Mouse (Mus musculus) embryonic facial prominence, embryonic 13.5 days (tissue): Measurements from ENCODE around the gene Klrg1. TPM values are rescaled to one million over a fixed set of nuclear protein-coding genes. Genes with fewer than 3 reads are reported as not detected.
A peak's percentile ranks its signal among the peaks of the same experiment; 100 is the strongest.

Experiments used
- ATAC-seq: fragments of 200-750 bp; cut with Nextera tagmentation; 2 replicates; pipeline ENCODE4 v1.8.0; 2017; ENCODE audit warnings: low read depth; ENCODE audit not compliant: insufficient number of reproducible peaks, insufficient read depth, low FRiP score, low TSS enrichment
- H3K27ac ChIP-seq: fragments of 300-500 bp; sonication (generic); 2 replicates; pipeline ENCODE4 v1.5.1; 2015; ENCODE audit warnings: moderate library complexity, mild to moderate bottlenecking, inconsistent platforms
- H3K27me3 ChIP-seq: fragments of 300-500 bp; sonication (generic); 2 replicates; pipeline ENCODE4 v1.6.1; 2015; ENCODE audit warnings: mild to moderate bottlenecking, inconsistent platforms
- H3K36me3 ChIP-seq: fragments of 300-500 bp; sonication (generic); 2 replicates; pipeline ENCODE4 v1.6.1; 2015; ENCODE audit warnings: mild to moderate bottlenecking, inconsistent platforms
- H3K4me1 ChIP-seq: fragments of 300-500 bp; sonication (generic); 2 replicates; pipeline ENCODE4 v1.6.1; 2015; ENCODE audit warnings: inconsistent platforms
- H3K4me2 ChIP-seq: fragments of 300-500 bp; sonication (generic); 2 replicates; pipeline ENCODE4 v1.6.1; 2015; ENCODE audit warnings: moderate library complexity, mild to moderate bottlenecking, inconsistent platforms
- H3K4me3 ChIP-seq: fragments of 300-500 bp; sonication (generic); 2 replicates; pipeline ENCODE4 v1.5.1; 2015; ENCODE audit warnings: mild to moderate bottlenecking, inconsistent platforms
- H3K9ac ChIP-seq: fragments of 300-500 bp; sonication (generic); 2 replicates; pipeline ENCODE4 v1.6.1; 2015; ENCODE audit warnings: mild to moderate bottlenecking, inconsistent platforms
- H3K9me3 ChIP-seq: fragments of 300-500 bp; sonication (generic); 2 replicates; pipeline ENCODE4 v1.6.1; 2016; ENCODE audit warnings: inconsistent platforms
- WGBS: fragments of 180-500 bp; shearing (Covaris S2); methylation state at CpG from one replicate; pipeline ENCODE4 v1.1.7; 2015; ENCODE audit warnings: mixed read lengths; 5-methylcytosine and 5-hydroxymethylcytosine counted together
- polyA plus RNA-seq: library from polyadenylated mRNA; unstranded; fragments of >200 nt; fragmentation: Nextera tagmentation; extraction: Ambion mirVana; gene quantifications from 2 replicates; pipeline ENCODE4 v1.2.1, GENCODE M21; 2015

The Klrg1 gene
- polyA plus RNA-seq, 1 experiment from 2014 or later, result not detected

DNA sequence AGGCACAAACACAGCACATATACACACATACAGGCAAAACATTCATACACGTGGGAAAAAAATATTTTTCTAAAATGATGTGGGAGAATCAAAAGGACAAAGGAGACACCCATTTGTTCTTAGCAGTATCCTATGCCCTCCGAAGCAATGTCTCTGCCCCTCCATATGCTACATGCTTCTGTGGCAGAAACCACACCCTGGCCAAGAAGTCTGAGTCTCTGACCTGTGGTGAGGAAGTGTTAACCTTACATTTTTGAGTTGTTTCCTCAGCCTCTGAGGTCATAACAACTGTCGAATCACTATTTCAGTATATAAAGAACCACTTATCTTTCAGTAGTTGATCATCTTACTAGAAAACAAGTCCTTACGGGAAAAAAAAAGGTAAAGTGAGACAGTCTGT is 20.0 kb upstream of the Klrg1 start:
- Histone ChIP-seq H3K36me3 (no peaks in the 10 kb centered on the region), H3K9ac (no peak overlapping the region), H3K27ac (no peak overlapping the region), H3K9me3 (no peaks in the 10 kb centered on the region), H3K4me2 (no peak overlapping the region), H3K4me1 (peaks cover 9% of the 10 kb centered on the region), H3K4me3 (no peak overlapping the region), H3K27me3 (no peaks in the 10 kb centered on the region)
- WGBS, result 83% methylated on average over 4 of the region's 4 CpGs
- no peak for ATAC-seq

DNA sequence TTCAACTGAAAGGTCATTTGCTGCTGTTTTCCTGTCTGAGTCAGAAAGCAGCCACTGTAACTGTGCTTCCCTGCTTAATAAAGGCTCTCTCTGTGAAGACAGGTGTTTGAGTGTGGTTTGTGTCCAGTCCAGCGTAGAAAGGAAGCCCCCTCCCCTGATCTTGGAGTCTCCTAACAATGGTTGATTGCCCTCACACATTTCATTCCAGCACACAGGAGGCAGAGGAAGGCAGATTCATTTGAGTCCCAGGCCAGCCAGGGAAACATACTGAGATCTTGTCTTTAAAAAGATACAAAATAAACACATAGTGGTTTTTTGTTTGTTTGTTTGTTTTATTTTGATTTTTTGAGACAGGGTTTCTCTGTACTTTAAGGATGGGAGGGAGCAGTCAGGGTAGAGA is 19.4 kb upstream of the Klrg1 start:
- H3K27me3 ChIP-seq, result no peaks in the 10 kb centered on the region
- H3K9me3 ChIP-seq, result no peaks in the 10 kb centered on the region
- no peaks in the 10 kb centered on the region for H3K36me3 ChIP-seq
- no peak overlapping the region for H3K9ac ChIP-seq
- peaks cover 10% of the 10 kb centered on the region for H3K4me1 ChIP-seq
- 65% methylated on average over 1 of the region's 1 CpGs for WGBS
- H3K4me2 ChIP-seq, result no peak overlapping the region
- no peak overlapping the region for H3K27ac ChIP-seq
- no peak overlapping the region for H3K4me3 ChIP-seq
- no peak for ATAC-seq

GRCm38 (mm10) chr6:122299621-122300133 is 17.0 kb upstream of the Klrg1 start:
- no peak overlapping the region for H3K4me3 ChIP-seq
- H3K9ac ChIP-seq, result no peak overlapping the region
- 59% methylated on average over 3 of the region's 3 CpGs for WGBS
- H3K27me3 ChIP-seq, result no peaks in the 10 kb centered on the region
- H3K4me1 ChIP-seq, result peaks cover 14% of the 10 kb centered on the region
- no peaks in the 10 kb centered on the region for H3K36me3 ChIP-seq
- ATAC-seq, result no peak
- H3K9me3 ChIP-seq, result no peaks in the 10 kb centered on the region
- H3K27ac ChIP-seq, result no peak overlapping the region
- no peak overlapping the region for H3K4me2 ChIP-seq

DNA sequence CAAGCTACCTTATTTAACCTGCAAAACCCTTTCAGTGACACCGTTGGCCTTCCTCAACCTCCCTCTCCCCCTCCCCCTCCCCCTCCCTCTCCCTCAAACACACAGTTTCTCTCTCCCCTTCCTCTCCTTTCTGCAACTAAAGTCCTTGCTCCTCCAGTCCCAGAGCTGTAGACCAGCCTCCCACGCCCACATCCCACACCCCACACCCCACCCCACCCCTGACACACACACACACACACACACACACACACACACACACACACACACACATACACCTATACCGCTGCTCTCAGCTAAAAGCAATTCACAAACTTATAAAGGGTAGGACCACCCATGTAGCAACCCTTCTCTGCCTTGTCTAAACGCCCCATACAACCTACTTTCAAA is 15.5 kb upstream of the Klrg1 start:
- peaks cover 9% of the 10 kb centered on the region for H3K4me1 ChIP-seq
- H3K9me3 ChIP-seq, result no peaks in the 10 kb centered on the region
- H3K4me3 ChIP-seq, result no peak overlapping the region
- H3K36me3 ChIP-seq, result no peaks in the 10 kb centered on the region
- H3K27ac ChIP-seq, result no peak overlapping the region
- no peak overlapping the region for H3K9ac ChIP-seq
- H3K4me2 ChIP-seq, result peak overlapping the region; percentile 69; the same call in 1 of the 2 replicates
- H3K27me3 ChIP-seq, result no peaks in the 10 kb centered on the region
- WGBS, result 37% methylated on average over 4 of the region's 4 CpGs
- peak; percentile 39; the same call in 1 of the 2 replicates for ATAC-seq

GRCm38 (mm10) chr6:122297279-122298222 is 14.9 kb upstream of the Klrg1 start:
- H3K4me1 ChIP-seq, result peaks cover 9% of the 10 kb centered on the region
- peak; percentile 54 for ATAC-seq
- peak overlapping the region; percentile 76 for H3K9ac ChIP-seq
- no peaks in the 10 kb centered on the region for H3K9me3 ChIP-seq
- H3K4me3 ChIP-seq, result peak overlapping the region; percentile 53
- no peaks in the 10 kb centered on the region for H3K27me3 ChIP-seq
- H3K27ac ChIP-seq, result peak overlapping the region; percentile 49; the same call in 1 of the 2 replicates
- H3K4me2 ChIP-seq, result peak overlapping the region; percentile 69
- 5% methylated on average over 25 of the region's 25 CpGs for WGBS
- no peaks in the 10 kb centered on the region for H3K36me3 ChIP-seq

GRCm38 (mm10) chr6:122296918-122297278 is 14.2 kb upstream of the Klrg1 start:
- no peaks in the 10 kb centered on the region for H3K27me3 ChIP-seq
- WGBS, result 34% methylated on average over 3 of the region's 3 CpGs
- H3K4me2 ChIP-seq, result peak overlapping the region; percentile 69
- peak overlapping the region; percentile 53 for H3K4me3 ChIP-seq
- H3K27ac ChIP-seq, result no peak overlapping the region
- no peak for ATAC-seq
- H3K4me1 ChIP-seq, result peaks cover 9% of the 10 kb centered on the region
- peak overlapping the region; percentile 76 for H3K9ac ChIP-seq
- H3K36me3 ChIP-seq, result no peaks in the 10 kb centered on the region
- no peaks in the 10 kb centered on the region for H3K9me3 ChIP-seq

DNA sequence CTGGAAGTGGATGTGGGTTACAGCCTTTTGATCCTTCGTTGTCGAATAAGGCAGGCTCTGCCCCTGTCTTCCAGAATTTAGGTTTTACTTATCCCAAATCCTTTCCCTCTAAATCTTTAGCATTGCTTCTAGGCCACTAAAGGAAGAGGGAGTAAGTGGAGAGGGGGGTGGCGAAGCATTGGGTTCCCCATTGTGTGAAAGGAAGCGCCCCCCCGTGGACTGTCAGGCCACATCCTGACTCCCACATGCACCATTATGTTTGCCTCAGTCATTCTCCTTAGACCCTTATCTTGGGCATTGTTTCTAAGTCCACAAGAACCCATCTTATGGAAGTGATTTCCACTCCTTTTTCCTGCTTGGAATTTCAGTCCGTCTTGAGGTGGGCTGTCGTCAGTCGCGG is 12.6 kb upstream of the Klrg1 start:
- no peak for ATAC-seq
- no peak overlapping the region for H3K9ac ChIP-seq
- WGBS, result 58% methylated on average over 9 of the region's 9 CpGs

DNA sequence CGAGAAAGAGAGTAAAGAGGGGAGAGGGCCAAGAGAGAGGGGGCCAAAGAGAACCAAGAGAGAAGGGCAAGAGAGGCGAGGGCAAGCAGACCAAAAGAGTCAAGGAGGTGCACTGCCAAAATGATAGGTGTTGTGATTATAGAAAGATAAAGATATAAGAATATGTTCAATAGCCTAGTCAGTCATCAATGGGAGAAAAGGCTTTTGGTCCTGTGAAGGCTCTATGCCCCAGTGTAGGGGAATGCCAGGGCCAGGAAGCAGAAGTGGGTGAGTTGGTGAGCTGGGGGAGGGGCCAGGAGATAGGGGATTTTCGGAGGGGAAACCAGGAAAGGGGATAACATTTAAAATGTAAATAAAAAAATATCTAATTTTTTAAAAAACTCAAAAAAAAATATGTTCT is 11.6 kb upstream of the Klrg1 start:
- Histone ChIP-seq H3K9ac (no peak overlapping the region), H3K36me3 (no peaks in the 10 kb centered on the region), H3K27me3 (no peaks in the 10 kb centered on the region), H3K4me1 (peaks cover 15% of the 10 kb centered on the region), H3K27ac (no peak overlapping the region), H3K4me3 (no peak overlapping the region), H3K9me3 (no peaks in the 10 kb centered on the region), H3K4me2 (no peak overlapping the region)
- WGBS, result 61% methylated on average over 3 of the region's 3 CpGs
- ATAC-seq, result no peak

More for the DNA sequence above, 12.6 kb upstream of the Klrg1 start:
- no peak overlapping the region for H3K4me3 ChIP-seq
- no peaks in the 10 kb centered on the region for H3K9me3 ChIP-seq
- H3K27me3 ChIP-seq, result no peaks in the 10 kb centered on the region
- H3K4me2 ChIP-seq, result no peak overlapping the region
- no peak overlapping the region for H3K27ac ChIP-seq
- H3K36me3 ChIP-seq, result no peaks in the 10 kb centered on the region
- peaks cover 10% of the 10 kb centered on the region for H3K4me1 ChIP-seq

DNA sequence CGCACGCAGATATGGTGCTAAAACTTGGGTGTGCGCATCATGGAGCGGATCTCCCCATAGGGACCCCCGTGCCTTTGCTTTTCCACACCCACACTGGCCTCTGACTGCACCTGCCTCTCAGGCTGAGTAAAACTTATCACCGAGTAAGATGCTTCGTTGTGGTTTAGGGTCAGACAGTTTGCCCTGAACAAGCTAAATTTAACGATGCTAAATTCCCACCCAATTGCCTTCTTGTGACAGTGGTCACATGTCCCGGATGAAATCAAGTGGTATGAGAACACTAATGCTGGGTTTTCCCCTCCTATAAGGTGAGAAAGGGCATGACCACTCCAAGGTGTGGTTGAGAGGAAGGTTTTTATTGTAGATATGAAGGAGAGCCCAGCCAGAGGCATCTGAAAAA is 11.1 kb upstream of the Klrg1 start:
- no peak for ATAC-seq
- H3K27me3 ChIP-seq, result no peaks in the 10 kb centered on the region
- WGBS, result 88% methylated on average over 9 of the region's 9 CpGs

GRCm38 (mm10) chr6:122293121-122293520 is 10.4 kb upstream of the Klrg1 start:
- 92% methylated on average over 8 of the region's 8 CpGs for WGBS
- H3K4me1 ChIP-seq, result peaks cover 15% of the 10 kb centered on the region
- H3K9ac ChIP-seq, result no peak overlapping the region
- no peaks in the 10 kb centered on the region for H3K36me3 ChIP-seq
- no peaks in the 10 kb centered on the region for H3K27me3 ChIP-seq
- ATAC-seq, result no peak
- H3K27ac ChIP-seq, result no peak overlapping the region
- no peak overlapping the region for H3K4me2 ChIP-seq
- no peak overlapping the region for H3K4me3 ChIP-seq
- no peaks in the 10 kb centered on the region for H3K9me3 ChIP-seq

More for the DNA sequence above, 11.1 kb upstream of the Klrg1 start:
- Histone ChIP-seq H3K27ac (no peak overlapping the region), H3K36me3 (no peaks in the 10 kb centered on the region), H3K4me3 (no peak overlapping the region), H3K4me2 (no peak overlapping the region), H3K4me1 (peaks cover 15% of the 10 kb centered on the region), H3K9ac (no peak overlapping the region), H3K9me3 (no peaks in the 10 kb centered on the region)

DNA sequence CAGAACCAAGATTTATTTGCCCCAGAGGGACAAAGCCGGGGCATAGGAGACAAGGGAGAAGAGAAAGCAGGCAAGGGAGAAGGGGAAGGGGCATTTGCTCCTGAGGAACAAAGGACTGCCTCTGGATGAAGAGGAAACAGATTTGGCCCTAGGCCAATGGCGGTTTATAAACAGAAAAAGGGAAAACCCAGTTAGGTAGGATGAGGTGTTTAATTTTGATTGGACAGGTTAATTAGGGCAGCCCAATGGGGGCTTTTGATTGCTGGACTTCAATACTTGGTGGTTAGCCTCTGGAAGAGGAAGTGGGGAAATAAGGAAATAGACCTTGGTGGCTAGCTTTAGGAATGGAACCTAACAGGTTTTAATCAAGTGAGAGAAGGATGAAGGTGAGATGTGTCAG is 9.5 kb upstream of the Klrg1 start:
- no peaks in the 10 kb centered on the region for H3K27me3 ChIP-seq
- no peak overlapping the region for H3K9ac ChIP-seq
- H3K27ac ChIP-seq, result no peak overlapping the region
- H3K36me3 ChIP-seq, result no peaks in the 10 kb centered on the region
- no peak overlapping the region for H3K4me3 ChIP-seq
- peaks cover 10% of the 10 kb centered on the region; the same call in 1 of the 2 replicates for H3K4me1 ChIP-seq
- no peaks in the 10 kb centered on the region for H3K9me3 ChIP-seq
- H3K4me2 ChIP-seq, result no peak overlapping the region
- ATAC-seq, result no peak
- WGBS, result 45% methylated on average over 2 of the region's 2 CpGs

DNA sequence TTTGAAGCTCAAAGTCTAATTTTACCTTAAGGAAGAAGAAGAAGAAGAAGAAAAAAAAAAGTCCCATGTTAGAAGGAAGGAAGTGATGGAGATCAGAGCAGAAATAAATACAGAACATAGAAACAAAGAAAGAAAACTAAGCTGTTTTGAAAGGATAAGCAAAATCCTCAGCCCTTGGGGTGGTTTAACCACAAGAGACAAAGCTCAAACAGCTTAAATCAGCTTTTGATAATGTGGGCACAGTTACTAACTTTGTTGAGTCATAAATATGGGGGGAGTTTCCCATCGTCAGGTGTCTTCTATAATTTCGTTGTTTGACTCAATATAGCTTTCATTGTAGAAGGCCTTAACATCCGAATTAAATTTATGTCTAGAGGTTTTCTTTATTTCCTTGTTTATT is 9.1 kb upstream of the Klrg1 start:
- Histone ChIP-seq H3K4me3 (no peak overlapping the region), H3K27ac (no peak overlapping the region), H3K9ac (no peak overlapping the region), H3K36me3 (no peaks in the 10 kb centered on the region), H3K4me1 (peaks cover 6% of the 10 kb centered on the region; the same call in 1 of the 2 replicates), H3K4me2 (no peak overlapping the region), H3K9me3 (no peaks in the 10 kb centered on the region), H3K27me3 (no peaks in the 10 kb centered on the region)
- WGBS, result 64% methylated on average over 3 of the region's 3 CpGs
- no peak for ATAC-seq
